Mouse (Mus musculus): Measurements from ENCODE around the gene Syna. TPM values are rescaled to one million over a fixed set of nuclear protein-coding genes. Genes with fewer than 3 reads are reported as not detected.
A peak's percentile ranks its signal among the peaks of the same experiment; 100 is the strongest.

The Syna gene
- polyA plus RNA-seq, 1 experiment, result not detected

DNA sequence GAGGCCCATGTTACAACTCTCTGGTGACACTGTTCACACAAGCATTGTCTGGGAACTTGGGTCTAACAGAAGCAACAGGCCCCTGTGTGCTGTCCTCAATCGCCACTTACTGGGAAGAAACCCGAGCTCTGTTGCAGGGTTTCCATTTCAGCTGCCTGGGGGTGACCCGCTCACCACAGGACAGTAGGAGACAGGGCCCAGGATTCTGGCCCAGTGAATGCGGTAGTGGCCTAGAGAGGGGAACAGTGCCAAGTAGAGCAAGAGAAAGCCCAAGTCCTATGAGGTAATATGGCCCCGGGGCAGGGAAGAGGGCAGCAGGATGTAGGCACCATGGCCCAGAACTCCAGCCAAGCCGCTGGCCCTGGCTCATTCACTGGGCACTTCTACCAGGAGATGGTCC is 19.1 kb downstream of the Syna start:
- TF ChIP-seq POLR2A (IDR thresholded peaks at IDR 0.05; ENCODE audit: borderline replicate concordance, low read depth, low read length), result no peak
- TF ChIP-seq CTCF (IDR thresholded peaks at IDR 0.05; ENCODE audit: low read depth, low read length), result no peak
- H3K4me3 ChIP-seq (ENCODE audit: insufficient read depth, low read length), result no peak overlapping the region
- H3K4me1 ChIP-seq (ENCODE audit: control insufficient read depth, insufficient read depth, low read length), result peaks cover 19% of the 10 kb centered on the region
- H3K27ac ChIP-seq (ENCODE audit: insufficient read depth, low read depth, low read length), result no peak overlapping the region

- Histone ChIP-seq H3K27ac (ENCODE audit: insufficient read depth, low read depth, low read length) (peak overlapping the region; percentile 69), H3K4me1 (ENCODE audit: control insufficient read depth, insufficient read depth, low read length) (peaks cover 19% of the 10 kb centered on the region), H3K4me3 (ENCODE audit: insufficient read depth, low read length) (no peak overlapping the region)
These were observed 20.1 kb downstream of the Syna start for GRCm38 (mm10) chr5:134539891-134540290.

GRCm38 (mm10) chr5:134536036-134536435 is 23.9 kb downstream of the Syna start:
- no peak for TF ChIP-seq CTCF (IDR thresholded peaks at IDR 0.05; ENCODE audit: low read depth, low read length)
- peaks cover 38% of the 10 kb centered on the region for H3K4me1 ChIP-seq (ENCODE audit: control insufficient read depth, insufficient read depth, low read length)
- no peak overlapping the region for H3K4me3 ChIP-seq (ENCODE audit: insufficient read depth, low read length)
- no peak overlapping the region for H3K27ac ChIP-seq (ENCODE audit: insufficient read depth, low read depth, low read length)

More at GRCm38 (mm10) chr5:134539891-134540290, 20.1 kb downstream of the Syna start:
- no peak for TF ChIP-seq CTCF (IDR thresholded peaks at IDR 0.05; ENCODE audit: low read depth, low read length)
- TF ChIP-seq POLR2A (IDR thresholded peaks at IDR 0.05; ENCODE audit: borderline replicate concordance, low read depth, low read length), result no peak

GRCm38 (mm10) chr5:134532417-134532816 is 27.6 kb downstream of the Syna start:
- TF ChIP-seq POLR2A (IDR thresholded peaks at IDR 0.05; ENCODE audit: borderline replicate concordance, low read depth, low read length), result no peak
- TF ChIP-seq CTCF (IDR thresholded peaks at IDR 0.05; ENCODE audit: low read depth, low read length), result no peak
- Histone ChIP-seq H3K4me1 (ENCODE audit: control insufficient read depth, insufficient read depth, low read length) (peaks cover 21% of the 10 kb centered on the region), H3K4me3 (ENCODE audit: insufficient read depth, low read length) (no peak overlapping the region), H3K27ac (ENCODE audit: insufficient read depth, low read depth, low read length) (0 out of 2 replicates have a peak overlapping the region, but pooled peaks have one; percentile 24)

DNA sequence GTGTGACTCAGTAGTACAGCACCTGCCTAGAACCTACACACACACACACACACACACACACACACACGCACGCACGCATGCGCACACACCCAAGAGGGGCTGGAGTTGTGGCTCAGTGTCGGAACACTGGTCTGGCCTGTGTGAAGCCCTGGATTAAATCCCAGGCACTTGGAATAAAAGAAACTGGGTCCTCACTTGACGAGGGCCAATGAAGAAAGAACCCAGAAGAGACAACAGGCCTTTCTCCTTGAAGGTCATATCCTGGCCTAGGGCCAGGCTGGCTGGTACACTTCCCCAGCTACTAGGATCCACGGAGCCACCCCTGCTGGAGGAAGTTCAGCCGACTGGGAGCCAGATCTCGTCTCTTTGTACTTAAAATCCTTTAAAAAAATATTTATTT is 28.4 kb downstream of the Syna start:
- H3K4me3 ChIP-seq (ENCODE audit: insufficient read depth, low read length), result no peak overlapping the region
- H3K4me1 ChIP-seq (ENCODE audit: control insufficient read depth, insufficient read depth, low read length), result peaks cover 21% of the 10 kb centered on the region
- peak overlapping the region; percentile 69 for H3K27ac ChIP-seq (ENCODE audit: insufficient read depth, low read depth, low read length)
- TF ChIP-seq CTCF (IDR thresholded peaks at IDR 0.05; ENCODE audit: low read depth, low read length) (no peak), POLR2A (IDR thresholded peaks at IDR 0.05; ENCODE audit: borderline replicate concordance, low read depth, low read length) (no peak)

GRCm38 (mm10) chr5:134530830-134531229 is 29.1 kb downstream of the Syna start:
- Histone ChIP-seq H3K27ac (ENCODE audit: insufficient read depth, low read depth, low read length) (no peak overlapping the region), H3K4me1 (ENCODE audit: control insufficient read depth, insufficient read depth, low read length) (peaks cover 21% of the 10 kb centered on the region), H3K4me3 (ENCODE audit: insufficient read depth, low read length) (no peak overlapping the region)
- TF ChIP-seq POLR2A (IDR thresholded peaks at IDR 0.05; ENCODE audit: borderline replicate concordance, low read depth, low read length) (no peak), CTCF (IDR thresholded peaks at IDR 0.05; ENCODE audit: low read depth, low read length) (no peak)

GRCm38 (mm10) chr5:134528488-134528887 is 31.5 kb downstream of the Syna start:
- H3K4me3 ChIP-seq (ENCODE audit: insufficient read depth, low read length), result no peak overlapping the region
- TF ChIP-seq CTCF (IDR thresholded peaks at IDR 0.05; ENCODE audit: low read depth, low read length), result no peak
- TF ChIP-seq POLR2A (IDR thresholded peaks at IDR 0.05; ENCODE audit: borderline replicate concordance, low read depth, low read length), result no peak
- H3K4me1 ChIP-seq (ENCODE audit: control insufficient read depth, insufficient read depth, low read length), result peaks cover 19% of the 10 kb centered on the region
- H3K27ac ChIP-seq (ENCODE audit: insufficient read depth, low read depth, low read length), result no peak overlapping the region

GRCm38 (mm10) chr5:134525971-134526711 is 33.8 kb downstream of the Syna start:
- Histone ChIP-seq H3K4me3 (ENCODE audit: insufficient read depth, low read length) (no peak overlapping the region), H3K4me1 (ENCODE audit: control insufficient read depth, insufficient read depth, low read length) (peaks cover 15% of the 10 kb centered on the region), H3K27ac (ENCODE audit: insufficient read depth, low read depth, low read length) (no peak overlapping the region)
- 0 out of 2 replicates have a peak, but pooled peaks have one; percentile 20 for TF ChIP-seq CTCF (IDR thresholded peaks at IDR 0.05; ENCODE audit: low read depth, low read length)
- TF ChIP-seq POLR2A (IDR thresholded peaks at IDR 0.05; ENCODE audit: borderline replicate concordance, low read depth, low read length), result no peak

DNA sequence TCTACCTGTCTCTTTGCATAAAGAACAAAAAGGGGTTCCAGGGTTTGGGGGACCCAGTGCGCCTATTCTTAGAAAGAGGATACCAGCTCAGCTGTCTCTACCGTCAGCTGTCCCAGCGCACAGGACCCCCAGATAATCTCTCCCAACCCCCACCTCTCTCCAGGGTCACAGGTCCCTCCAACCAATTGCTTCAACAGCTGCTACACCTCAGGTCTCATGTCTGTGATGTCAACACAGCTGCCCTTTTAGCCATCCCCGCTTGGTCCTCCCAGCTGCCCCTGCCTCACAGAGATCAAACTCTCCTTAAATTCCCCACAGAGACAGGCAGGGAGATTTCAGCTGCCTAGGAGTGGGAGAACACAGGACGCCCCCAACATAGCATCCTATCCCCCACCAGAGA is 36.2 kb downstream of the Syna start:
- TF ChIP-seq POLR2A (IDR thresholded peaks at IDR 0.05; ENCODE audit: borderline replicate concordance, low read depth, low read length), result no peak
- TF ChIP-seq CTCF (IDR thresholded peaks at IDR 0.05; ENCODE audit: low read depth, low read length), result no peak
- H3K27ac ChIP-seq (ENCODE audit: insufficient read depth, low read depth, low read length), result no peak overlapping the region
- peaks cover 27% of the 10 kb centered on the region for H3K4me1 ChIP-seq (ENCODE audit: control insufficient read depth, insufficient read depth, low read length)
- H3K4me3 ChIP-seq (ENCODE audit: insufficient read depth, low read length), result no peak overlapping the region

GRCm38 (mm10) chr5:134522524-134522923 is 37.4 kb downstream of the Syna start:
- TF ChIP-seq POLR2A (IDR thresholded peaks at IDR 0.05; ENCODE audit: borderline replicate concordance, low read depth, low read length), result no peak
- TF ChIP-seq CTCF (IDR thresholded peaks at IDR 0.05; ENCODE audit: low read depth, low read length), result no peak
- Histone ChIP-seq H3K4me3 (ENCODE audit: insufficient read depth, low read length) (no peak overlapping the region), H3K4me1 (ENCODE audit: control insufficient read depth, insufficient read depth, low read length) (peaks cover 27% of the 10 kb centered on the region), H3K27ac (ENCODE audit: insufficient read depth, low read depth, low read length) (no peak overlapping the region)

Measured in bone marrow macrophage, adult 2 months (primary cell).